8 mouse cellular contexts compared by ENCODE assay signal in genomic region chr2:181287338-181287957, GRCm38 (mm10). TPM values are rescaled to one million over a fixed set of nuclear protein-coding genes. Genes with fewer than 3 reads are reported as not detected.
DNase-seq lines count a peak whose midpoint lies in the region; ATAC-seq and TF ChIP-seq lines count a peak whose summit lies in the region.

No protein-coding gene starts in this region.

- 2% methylated on average over 40 of the region's 71 CpGs for WGBS in hindbrain, embryonic 15.5 days
- WGBS in midbrain, embryonic 10.5 days: under 1% methylated on average over 61 of the region's 71 CpGs

- H3K4me1 ChIP-seq in hindbrain, embryonic 15.5 days (replicated peaks): peaks cover 22% of the 10 kb centered on the region
- peaks cover 22% of the 10 kb centered on the region for H3K4me1 ChIP-seq in midbrain, embryonic 10.5 days

- H3K4me3 ChIP-seq in hindbrain, embryonic 15.5 days: peak overlapping the region; percentile 58
- H3K4me3 ChIP-seq in midbrain, embryonic 10.5 days: peak overlapping the region; percentile 75

- H3K9ac ChIP-seq in hindbrain, embryonic 15.5 days: peak overlapping the region; percentile 65

- peaks cover 8% of the 10 kb centered on the region for H3K36me3 ChIP-seq in hindbrain, embryonic 15.5 days
- H3K36me3 ChIP-seq in midbrain, embryonic 10.5 days: peaks cover 38% of the 10 kb centered on the region

- H3K4me2 ChIP-seq in hindbrain, embryonic 15.5 days: peak overlapping the region; percentile 65

- in situ Hi-C loops in Patski (cut with MboI; ENCODE audit: low pct_unique_long_range_greater_than_20kb): no loop called here

- peak; percentile 72 for ATAC-seq in Patski
- ATAC-seq in hindbrain, embryonic 15.5 days (ENCODE audit: low FRiP score, low read depth): peak; percentile 91

- peak; percentile 9 for DNase-seq in Patski (ENCODE audit: low read depth, low spot score)
- DNase-seq in cerebellum, adult 8-10 months: peak; percentile 85
- peak; percentile 75 to 81 for DNase-seq in frontal cortex, postnatal 10 days (ENCODE audit: low spot score in 2 of 2)
- peak; percentile 80 to 87 for DNase-seq in left cerebral cortex, postnatal 36 days (ENCODE audit: low spot score in 2 of 2)
- DNase-seq in midbrain, embryonic 10.5 days (ENCODE audit: low spot score): peak; percentile 90
- DNase-seq in right cerebral cortex, postnatal 36 days (ENCODE audit: low spot score in 2 of 2): peak; percentile 59 to 66
- DNase-seq in urinary bladder, postnatal 4 days (ENCODE audit: low spot score in 2 of 2): peak; percentile 83

- H3K9me3 ChIP-seq in hindbrain, embryonic 15.5 days: no peaks in the 10 kb centered on the region
- no peaks in the 10 kb centered on the region for H3K9me3 ChIP-seq in midbrain, embryonic 10.5 days (replicated peaks)

- CTCF ChIA-PET in Patski (lab: Charles Lee): no interaction called here

- POLR2A ChIA-PET in Patski (lab: Charles Lee): interaction anchor here (1.6 kb wide), 1 partner anchor 45 kb away, joined by 11 read pairs; the partner anchor contains the start of gene Helz2

- no peaks in the 10 kb centered on the region for H3K27me3 ChIP-seq in Patski
- no peaks in the 10 kb centered on the region for H3K27me3 ChIP-seq in hindbrain, embryonic 15.5 days
- no peaks in the 10 kb centered on the region for H3K27me3 ChIP-seq in midbrain, embryonic 10.5 days (ENCODE audit: low read depth, poor library complexity, severe bottlenecking)

- H3K27ac ChIP-seq in hindbrain, embryonic 15.5 days (replicated peaks): peak overlapping the region; percentile 98
- H3K27ac ChIP-seq in midbrain, embryonic 10.5 days (replicated peaks): peak overlapping the region; percentile 98

- intact Hi-C loops in left cerebral cortex, postnatal 36 days (cut with DNase I): loop anchor here (2.0 kb wide), 1 partner anchor 101 kb away; the partner anchor contains the start of gene Ppdpf

- no peak for TF ChIP-seq CTCF in Patski (IDR thresholded peaks at IDR 0.05)

RNA-seq across cellular contexts. Expression of gene Gmeb2, which starts 0.4 kb away (rescaled TPM):
- polyA plus RNA-seq in Patski (2021): 21.3 TPM
- 14.9 and 15.1 TPM in 2 replicates for polyA plus RNA-seq in hindbrain, embryonic 15.5 days (2015; fragmentation: Nextera tagmentation; extraction: Ambion mirVana)
- 10 to 100 TPM; 20.1 to 23.4 TPM for total RNA-seq in left cerebral cortex, postnatal 36 days (2021)
- polyA plus RNA-seq in midbrain, embryonic 10.5 days (2016; fragmentation: Nextera tagmentation; extraction: Ambion mirVana): 18.1 and 21.8 TPM in 2 replicates

RNA-seq across cellular contexts. Expression of gene Stmn3, which starts 26.9 kb away (rescaled TPM):
- not detected for polyA plus RNA-seq in Patski (2021)
- polyA plus RNA-seq in hindbrain, embryonic 15.5 days (2015; fragmentation: Nextera tagmentation; extraction: Ambion mirVana): 1,559 and 1,575 TPM in 2 replicates
- total RNA-seq in left cerebral cortex, postnatal 36 days (2021): 100 to 1,000 TPM; 592 to 722 TPM
- polyA plus RNA-seq in midbrain, embryonic 10.5 days (2016; fragmentation: Nextera tagmentation; extraction: Ambion mirVana): 133 and 240 TPM in 2 replicates

RNA-seq across cellular contexts. Expression of gene Rtel1, which starts 32.1 kb away (rescaled TPM):
- 46.5 TPM for polyA plus RNA-seq in Patski (2021)
- polyA plus RNA-seq in hindbrain, embryonic 15.5 days (2015; fragmentation: Nextera tagmentation; extraction: Ambion mirVana): 40.6 and 44.4 TPM in 2 replicates
- total RNA-seq in left cerebral cortex, postnatal 36 days (2021): 10 to 100 TPM; 28.2 to 41.8 TPM
- polyA plus RNA-seq in midbrain, embryonic 10.5 days (2016; fragmentation: Nextera tagmentation; extraction: Ambion mirVana): 61.5 and 71.4 TPM in 2 replicates

RNA-seq across cellular contexts. Expression of gene Helz2, which starts 45.6 kb away (rescaled TPM):
- 9.4 TPM for polyA plus RNA-seq in Patski (2021)
- polyA plus RNA-seq in hindbrain, embryonic 15.5 days (2015; fragmentation: Nextera tagmentation; extraction: Ambion mirVana): 0.26 and 0.39 TPM in 2 replicates
- 1 to 10 TPM; 1.7 to 3.6 TPM for total RNA-seq in left cerebral cortex, postnatal 36 days (2021)
- polyA plus RNA-seq in midbrain, embryonic 10.5 days (2016; fragmentation: Nextera tagmentation; extraction: Ambion mirVana): 0.62 and 0.78 TPM in 2 replicates

Comparison
In these comparisons a context has a peak if more than half of its experiments do, and no peak if none do; other contexts are left out.
1. Peak in every context shown above with its lines: DNase-seq, ATAC-seq, H3K4me3 ChIP-seq and H3K27ac ChIP-seq.
2. DNase-seq: peak in every context shown above with its lines; median percentile 90 in midbrain, embryonic 10.5 days; 85 in cerebellum, adult 8-10 months; 84 in left cerebral cortex, postnatal 36 days; 83 in urinary bladder, postnatal 4 days; 78 in frontal cortex, postnatal 10 days; 62 in right cerebral cortex, postnatal 36 days; 9 in Patski.
3. RNA of gene Stmn3, which starts 26.9 kb away (polyA plus RNA-seq): 1,559 to 1,575 TPM in hindbrain, embryonic 15.5 days and 133 to 240 TPM in midbrain, embryonic 10.5 days; not detected in Patski (single experiment); every median in the first group is over 100 times any median in the second.